Mouse (Mus musculus) adrenal gland (tissue): ENCODE measurements around the gene Gast.
"Not testable (repeated sequence)": the region's sequence is repeated elsewhere in the genome, so short reads cannot be mapped to it uniquely, and the experiment has no call there.

Experiments
- intact Hi-C: fragments of 180-260 bp; cut with DNase I; formaldehyde crosslinking; loops from one replicate; pipeline ENCODE4 v1.15.1; 2025

Gene Gast

GRCm38 (mm10) chr11:100320172-100320630 lies 14.0 kb upstream of the Gast start:
- intact Hi-C loops, result no loop called here

- intact Hi-C loops, result not testable (repeated sequence)
These were observed 13.4 kb upstream of the Gast start for GRCm38 (mm10) chr11:100320701-100321410.

GRCm38 (mm10) chr11:100321479-100322305 lies 12.5 kb upstream of the Gast start:
- intact Hi-C loops, result not testable (repeated sequence)

- intact Hi-C loops, result no loop called here
These were observed 11.5 kb upstream of the Gast start for GRCm38 (mm10) chr11:100322591-100323258.

- intact Hi-C loops, result no loop called here
These were observed 10.6 kb upstream of the Gast start for GRCm38 (mm10) chr11:100323578-100323977.

GRCm38 (mm10) chr11:100325062-100325629 lies 9.1 kb upstream of the Gast start:
- intact Hi-C loops, result no loop called here

GRCm38 (mm10) chr11:100327316-100327715 lies 6.9 kb upstream of the Gast start:
- intact Hi-C loops, result no loop called here

GRCm38 (mm10) chr11:100327761-100328160 lies 6.4 kb upstream of the Gast start:
- intact Hi-C loops, result no loop called here

GRCm38 (mm10) chr11:100330235-100330634 lies 4.0 kb upstream of the Gast start:
- intact Hi-C loops, result no loop called here

GRCm38 (mm10) chr11:100330816-100331375 lies 3.3 kb upstream of the Gast start:
- intact Hi-C loops, result not testable (repeated sequence)

GRCm38 (mm10) chr11:100332766-100333515 lies 1.3 kb upstream of the Gast start:
- intact Hi-C loops, result no loop called here

- intact Hi-C loops, result no loop called here
These were observed 1.5 kb downstream of the Gast start for GRCm38 (mm10) chr11:100335731-100336130.

GRCm38 (mm10) chr11:100344269-100344668 lies 10.1 kb downstream of the Gast start:
- intact Hi-C loops, result no loop called here

GRCm38 (mm10) chr11:100352076-100352857 lies 18.1 kb downstream of the Gast start:
- intact Hi-C loops, result no loop called here

- intact Hi-C loops, result loop anchor here (5.0 kb wide), 1 partner anchor 122 kb away; no protein-coding TSS in a partner anchor
These were observed 21.1 kb downstream of the Gast start for GRCm38 (mm10) chr11:100355151-100355951.

GRCm38 (mm10) chr11:100355972-100356818 lies 22.0 kb downstream of the Gast start, which contains the start of gene Hap1:
Gene Hap1, minus strand, starts transcription at chr11:100356128.
- intact Hi-C loops, result loop anchor here (5.0 kb wide), 1 partner anchor 121 kb away; no protein-coding TSS in a partner anchor

- intact Hi-C loops, result loop anchor here (5.0 kb wide), 1 partner anchor 120 kb away; no protein-coding TSS in a partner anchor
These were observed 22.6 kb downstream of the Gast start for GRCm38 (mm10) chr11:100356819-100357211.
